ENCODE assay signal across 14 mouse cellular contexts in the genomic region with DNA sequence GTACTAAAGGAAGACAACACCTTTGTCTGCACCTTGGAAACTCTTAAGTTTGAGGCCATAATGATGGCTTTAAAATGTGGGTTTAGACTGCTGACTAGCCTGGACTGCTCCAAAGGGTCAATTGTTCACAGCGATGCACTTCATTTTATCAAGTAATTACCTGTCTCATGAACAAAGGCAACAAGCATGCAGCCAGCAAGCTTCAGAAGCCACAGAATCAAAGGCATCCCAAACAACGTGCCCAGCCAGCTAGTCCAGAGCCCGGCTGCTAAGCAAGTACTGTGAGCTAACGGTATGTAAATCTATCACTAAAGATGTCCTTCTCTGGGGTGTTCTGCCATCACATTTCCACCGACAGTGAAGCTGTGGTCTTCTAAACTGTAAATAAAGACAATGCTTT. TPM values are rescaled to one million over a fixed set of nuclear protein-coding genes. Genes with fewer than 3 reads are reported as not detected.
DNase-seq lines count a peak whose midpoint lies in the region; ATAC-seq lines count a peak whose summit lies in the region.
"Had no signal": no experiment of that assay in that cellular context is flagged by ENCODE, and none has a peak within 500 bp of the region (broad histone marks: within the 10 kb centered on the region; RNA-seq: fewer than 3 reads in every experiment).

No protein-coding gene starts in this region.

- H3K36me3 ChIP-seq in embryonic facial prominence, embryonic 13.5 days: no peaks in the 10 kb centered on the region
- no peaks in the 10 kb centered on the region for H3K36me3 ChIP-seq in embryonic facial prominence, embryonic 10.5 days (replicated peaks)
- no peaks in the 10 kb centered on the region for H3K36me3 ChIP-seq in midbrain, embryonic 13.5 days
- no peaks in the 10 kb centered on the region for H3K36me3 ChIP-seq in midbrain, embryonic 11.5 days (ENCODE audit: control insufficient read depth, insufficient read depth, low read length)
- no peaks in the 10 kb centered on the region for H3K36me3 ChIP-seq in hindbrain, embryonic 16.5 days (ENCODE audit: control insufficient read depth, insufficient read depth, low read length)

- 0 out of 2 replicates have a peak overlapping the region, but pooled peaks have one; percentile 9 for H3K4me2 ChIP-seq in embryonic facial prominence, embryonic 13.5 days
- H3K4me2 ChIP-seq in midbrain, embryonic 13.5 days (replicated peaks): peak overlapping the region; percentile 34
- no peak overlapping the region for H3K4me2 ChIP-seq in midbrain, embryonic 11.5 days
- H3K4me2 ChIP-seq in hindbrain, embryonic 16.5 days (ENCODE audit: low read length): peak overlapping the region; percentile 54

- no peak overlapping the region for H3K9ac ChIP-seq in embryonic facial prominence, embryonic 13.5 days
- peak overlapping the region; percentile 47; the same call in 1 of the 2 replicates for H3K9ac ChIP-seq in midbrain, embryonic 13.5 days (replicated peaks)
- no peak overlapping the region for H3K9ac ChIP-seq in midbrain, embryonic 11.5 days (ENCODE audit: low read length)
- peak overlapping the region; percentile 35 for H3K9ac ChIP-seq in hindbrain, embryonic 16.5 days (ENCODE audit: low read depth, low read length)
- H3K9ac ChIP-seq: liver, embryonic 14.5 days had no signal

- H3K4me3 ChIP-seq in embryonic facial prominence, embryonic 13.5 days: no peak overlapping the region
- no peak overlapping the region for H3K4me3 ChIP-seq in embryonic facial prominence, embryonic 10.5 days
- H3K4me3 ChIP-seq in midbrain, embryonic 13.5 days (replicated peaks): peak overlapping the region; percentile 26
- H3K4me3 ChIP-seq in midbrain, embryonic 11.5 days (ENCODE audit: low read depth, low read length): no peak overlapping the region
- H3K4me3 ChIP-seq in hindbrain, embryonic 16.5 days (ENCODE audit: low read length): peak overlapping the region; percentile 34
- H3K4me3 ChIP-seq: myocyte had no signal

- H3K27ac ChIP-seq in embryonic facial prominence, embryonic 13.5 days: no peak overlapping the region
- H3K27ac ChIP-seq in embryonic facial prominence, embryonic 10.5 days (replicated peaks): no peak overlapping the region
- peak overlapping the region; percentile 0; the same call in 1 of the 2 replicates for H3K27ac ChIP-seq in midbrain, embryonic 13.5 days
- no peak overlapping the region for H3K27ac ChIP-seq in midbrain, embryonic 11.5 days (ENCODE audit: low read depth, low read length)
- H3K27ac ChIP-seq in hindbrain, embryonic 16.5 days (ENCODE audit: low read depth, low read length): no peak overlapping the region; the same call in 1 of the 2 replicates
- H3K27ac ChIP-seq: liver, embryonic 14.5 days had no signal

- peaks cover 18% of the 10 kb centered on the region for H3K4me1 ChIP-seq in embryonic facial prominence, embryonic 13.5 days
- no peaks in the 10 kb centered on the region for H3K4me1 ChIP-seq in embryonic facial prominence, embryonic 10.5 days
- H3K4me1 ChIP-seq in midbrain, embryonic 13.5 days (replicated peaks): peaks cover 24% of the 10 kb centered on the region
- no peaks in the 10 kb centered on the region for H3K4me1 ChIP-seq in midbrain, embryonic 11.5 days (ENCODE audit: control insufficient read depth, insufficient read depth, low read length)
- H3K4me1 ChIP-seq in hindbrain, embryonic 16.5 days (ENCODE audit: control insufficient read depth, insufficient read depth, low read depth, low read length): peaks cover 3% of the 10 kb centered on the region; the same call in 1 of the 2 replicates

- H3K9me3 ChIP-seq in embryonic facial prominence, embryonic 13.5 days: no peaks in the 10 kb centered on the region
- no peaks in the 10 kb centered on the region for H3K9me3 ChIP-seq in embryonic facial prominence, embryonic 10.5 days
- H3K9me3 ChIP-seq in midbrain, embryonic 13.5 days: no peaks in the 10 kb centered on the region
- no peaks in the 10 kb centered on the region for H3K9me3 ChIP-seq in midbrain, embryonic 11.5 days (ENCODE audit: control insufficient read depth, low read length)
- H3K9me3 ChIP-seq in hindbrain, embryonic 16.5 days (ENCODE audit: control insufficient read depth, low read length): no peaks in the 10 kb centered on the region

- 63% methylated on average over 5 of the region's 5 CpGs for WGBS in embryonic facial prominence, embryonic 13.5 days
- WGBS in embryonic facial prominence, embryonic 10.5 days: 63% methylated on average over 5 of the region's 5 CpGs
- 38% methylated on average over 5 of the region's 5 CpGs for WGBS in midbrain, embryonic 13.5 days
- 60% methylated on average over 5 of the region's 5 CpGs for WGBS in midbrain, embryonic 11.5 days
- 26% methylated on average over 5 of the region's 5 CpGs for WGBS in hindbrain, embryonic 16.5 days

- ATAC-seq in embryonic facial prominence, embryonic 13.5 days (ENCODE audit: insufficient number of reproducible peaks, insufficient read depth, low FRiP score, low TSS enrichment, low read depth): no peak
- no peak for ATAC-seq in midbrain, embryonic 13.5 days
- ATAC-seq in midbrain, embryonic 11.5 days (ENCODE audit: low FRiP score): no peak
- 0 out of 2 replicates have a peak, but pooled peaks have one; percentile 30 for ATAC-seq in hindbrain, embryonic 16.5 days

- H3K27me3 ChIP-seq in embryonic facial prominence, embryonic 13.5 days: no peaks in the 10 kb centered on the region
- no peaks in the 10 kb centered on the region for H3K27me3 ChIP-seq in embryonic facial prominence, embryonic 10.5 days (replicated peaks; ENCODE audit: low read depth, poor library complexity, severe bottlenecking)
- H3K27me3 ChIP-seq in midbrain, embryonic 13.5 days: no peaks in the 10 kb centered on the region
- H3K27me3 ChIP-seq in midbrain, embryonic 11.5 days (ENCODE audit: control insufficient read depth, insufficient read depth, low read length): no peaks in the 10 kb centered on the region
- H3K27me3 ChIP-seq in hindbrain, embryonic 16.5 days (replicated peaks; ENCODE audit: control insufficient read depth, insufficient read depth, low read length): no peaks in the 10 kb centered on the region

- DNase-seq in embryonic facial prominence, embryonic 10.5 days (ENCODE audit: low spot score): no peak
- no peak for DNase-seq in midbrain, embryonic 11.5 days (ENCODE audit: low spot score, missing footprints)
- DNase-seq in retina, embryonic 14.5 days (ENCODE audit: low spot score): peak; percentile 21
- DNase-seq in spleen, postnatal 14 days (ENCODE audit: low spot score in 2 of 2): no peak
- DNase-seq in kidney, postnatal 14 days: no peak
- DNase-seq: adrenal gland, postnatal 36 days; cerebellum, adult 11-12 months; heart, postnatal 36 days; spleen, adult 18-20 months had no signal

RNA-seq across cellular contexts. Expression of gene Kctd4, which starts 8.4 kb away (rescaled TPM):
- 1.2 and 1.6 TPM in 2 replicates for polyA plus RNA-seq in embryonic facial prominence, embryonic 13.5 days (2015; fragmentation: Nextera tagmentation; extraction: Ambion mirVana)
- polyA plus RNA-seq in embryonic facial prominence, embryonic 10.5 days (2016; fragmentation: Nextera tagmentation; extraction: Ambion mirVana): 0.67 and 0.84 TPM in 2 replicates
- polyA plus RNA-seq in midbrain, embryonic 13.5 days (2015; fragmentation: Nextera tagmentation; extraction: Ambion mirVana): 4.6 and 6.0 TPM in 2 replicates
- 0.83 and 0.99 TPM in 2 replicates for polyA plus RNA-seq in midbrain, embryonic 11.5 days (2014; fragmentation: Nextera tagmentation; extraction: Ambion mirVana)
- polyA plus RNA-seq in hindbrain, embryonic 16.5 days (2015; fragmentation: Nextera tagmentation; extraction: Ambion mirVana): 6.2 and 6.7 TPM in 2 replicates

RNA-seq across cellular contexts. Expression of gene Gtf2f2, which starts 47.5 kb away (rescaled TPM):
- 39.0 and 39.4 TPM in 2 replicates for polyA plus RNA-seq in embryonic facial prominence, embryonic 13.5 days (2015; fragmentation: Nextera tagmentation; extraction: Ambion mirVana)
- polyA plus RNA-seq in embryonic facial prominence, embryonic 10.5 days (2016; fragmentation: Nextera tagmentation; extraction: Ambion mirVana): 55.7 and 56.2 TPM in 2 replicates
- polyA plus RNA-seq in midbrain, embryonic 13.5 days (2015; fragmentation: Nextera tagmentation; extraction: Ambion mirVana): 42.7 and 44.0 TPM in 2 replicates
- 59.3 and 66.7 TPM in 2 replicates for polyA plus RNA-seq in midbrain, embryonic 11.5 days (2014; fragmentation: Nextera tagmentation; extraction: Ambion mirVana)
- polyA plus RNA-seq in hindbrain, embryonic 16.5 days (2015; fragmentation: Nextera tagmentation; extraction: Ambion mirVana): 33.2 and 34.1 TPM in 2 replicates

Comparison
In these comparisons a context has a peak if more than half of its experiments do, and no peak if none do; other contexts are left out.
1. H3K4me3 ChIP-seq: peak in midbrain, embryonic 13.5 days (single experiment) and hindbrain, embryonic 16.5 days (single experiment); none in embryonic facial prominence, embryonic 13.5 days (single experiment), embryonic facial prominence, embryonic 10.5 days (single experiment) and midbrain, embryonic 11.5 days (single experiment).
2. H3K9ac ChIP-seq: peak in midbrain, embryonic 13.5 days (single experiment) and hindbrain, embryonic 16.5 days (single experiment); none in embryonic facial prominence, embryonic 13.5 days (single experiment) and midbrain, embryonic 11.5 days (single experiment).